Mouse (Mus musculus): ENCODE measurements at regions not wholly inside any gene's neighbourhood (a gene's known extent, or its start where the extent isn't known, plus 50 kb on each side); places are given as distances from the start of the nearest gene placed in this dataset.
A peak's percentile ranks its signal among the peaks of the same experiment; 100 is the strongest.
"Not testable (repeated sequence)": the region's sequence is repeated elsewhere in the genome, so short reads cannot be mapped to it uniquely, and the experiment has no call there.

- DNase-seq, result no peak
Observed at GRCm38 (mm10) chr4:45647514-45647913, 115.2 kb upstream of the Shb start.

- DNase-seq, result no peak
Observed at GRCm38 (mm10) chr4:45642604-45643003, 110.3 kb upstream of the Shb start.

- DNase-seq, result no peak
Observed at GRCm38 (mm10) chr4:45641272-45641671, 109.0 kb upstream of the Shb start.

- DNase-seq, result no peak
Observed at GRCm38 (mm10) chr4:45640713-45641112, 108.4 kb upstream of the Shb start.

- DNase-seq, result no peak
Observed at GRCm38 (mm10) chr4:45639397-45640034, 107.2 kb upstream of the Shb start.

- no peak for DNase-seq
Observed at GRCm38 (mm10) chr4:45638411-45638810, 106.1 kb upstream of the Shb start.

- no peak for DNase-seq
Observed at GRCm38 (mm10) chr4:45631276-45632045, 99.2 kb upstream of the Shb start.

- no peak for DNase-seq
Observed at GRCm38 (mm10) chr4:45625633-45626032, 93.4 kb upstream of the Shb start.

GRCm38 (mm10) chr4:45622017-45622416 is 89.7 kb upstream of the Shb start:
- DNase-seq, result no peak

- no peak for DNase-seq
Observed at GRCm38 (mm10) chr4:45617126-45617525, 84.9 kb upstream of the Shb start.

- not testable (repeated sequence) for DNase-seq
Observed at GRCm38 (mm10) chr4:45613498-45613897, 81.2 kb upstream of the Shb start.

- peak; percentile 62 for DNase-seq
Observed at GRCm38 (mm10) chr4:45612132-45612531, 79.9 kb upstream of the Shb start.

- DNase-seq, result no peak
Observed at GRCm38 (mm10) chr4:45610937-45611336, 78.7 kb upstream of the Shb start.

- DNase-seq, result peak; percentile 39
Observed at GRCm38 (mm10) chr4:45606578-45606977, 74.3 kb upstream of the Shb start.

- no peak for DNase-seq
Observed at GRCm38 (mm10) chr4:45605681-45606080, 73.4 kb upstream of the Shb start.

GRCm38 (mm10) chr4:45604271-45604800 is 72.1 kb upstream of the Shb start:
- DNase-seq, result no peak

- no peak for DNase-seq
Observed at GRCm38 (mm10) chr4:45600520-45600919, 68.2 kb upstream of the Shb start.

GRCm38 (mm10) chr4:45593435-45593991 is 61.2 kb upstream of the Shb start:
- DNase-seq, result no peak

GRCm38 (mm10) chr4:45592766-45593165 is 60.5 kb upstream of the Shb start:
- DNase-seq, result no peak

- DNase-seq, result no peak
Observed at GRCm38 (mm10) chr4:45591405-45592315, 59.4 kb upstream of the Shb start.

- DNase-seq, result no peak
Observed at GRCm38 (mm10) chr4:45590836-45591235, 58.6 kb upstream of the Shb start.

- no peak for DNase-seq
Observed at GRCm38 (mm10) chr4:45588322-45588721, 56.1 kb upstream of the Shb start.

Measured in gastrocnemius, postnatal 10 days (tissue).